Mouse (Mus musculus): ENCODE results near the gene Erc1. TPM values are rescaled to one million over a fixed set of nuclear protein-coding genes. Genes with fewer than 3 reads are reported as not detected.

The Erc1 gene
- total RNA-seq, 2 experiments from 2014 or later = 56.8 to 64.6 TPM

DNA sequence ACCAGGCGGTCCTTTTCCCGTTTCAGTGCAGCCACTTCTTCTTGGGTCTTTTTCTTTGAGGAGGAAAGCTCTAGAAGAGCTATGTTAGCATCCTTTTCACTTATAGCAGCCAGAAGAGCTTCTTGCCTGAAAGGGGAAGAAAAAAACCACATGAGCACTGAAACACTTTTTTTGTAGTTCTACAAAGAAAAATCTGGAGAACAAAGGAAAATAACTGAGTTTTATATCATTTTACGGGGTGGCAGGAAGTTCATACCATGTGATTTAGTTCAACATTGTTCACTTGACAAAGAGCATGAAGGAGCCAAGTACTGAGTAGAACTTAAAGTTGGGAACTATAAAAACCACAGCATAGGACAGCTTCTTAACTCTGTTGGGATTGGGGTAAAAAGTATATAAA lies 217.3 kb downstream of the Erc1 start:
- DNase-seq (ENCODE audit: extremely low spot score in 1 of 2, low spot score in 1 of 2) = no peak

DNA sequence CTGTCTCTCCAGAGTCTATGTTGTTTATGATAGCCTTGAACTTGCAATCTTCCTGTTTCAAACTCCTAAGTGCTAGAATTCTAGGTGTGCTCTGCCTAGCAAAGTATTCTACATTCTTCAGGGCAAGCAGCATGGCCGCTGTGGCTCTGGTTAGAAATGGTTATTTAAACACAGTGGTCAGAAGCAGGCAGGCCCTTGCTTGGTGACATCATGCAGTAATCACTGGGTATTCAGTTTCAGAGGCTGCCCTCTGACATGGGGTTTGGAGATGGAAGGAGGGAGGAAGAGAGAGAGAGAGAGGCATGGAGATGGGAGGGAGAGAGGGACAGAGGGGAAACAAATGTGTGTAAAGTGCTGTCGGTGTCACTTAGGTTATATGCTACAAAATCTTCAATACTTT lies 246.6 kb downstream of the Erc1 start:
- DNase-seq (ENCODE audit: extremely low spot score in 1 of 2, low spot score in 1 of 2) = no peak

- DNase-seq (ENCODE audit: extremely low spot score in 1 of 2, low spot score in 1 of 2) = no peak
Measured at GRCm38 (mm10) chr6:119595440-119595839, 252.5 kb downstream of the Erc1 start.

DNA sequence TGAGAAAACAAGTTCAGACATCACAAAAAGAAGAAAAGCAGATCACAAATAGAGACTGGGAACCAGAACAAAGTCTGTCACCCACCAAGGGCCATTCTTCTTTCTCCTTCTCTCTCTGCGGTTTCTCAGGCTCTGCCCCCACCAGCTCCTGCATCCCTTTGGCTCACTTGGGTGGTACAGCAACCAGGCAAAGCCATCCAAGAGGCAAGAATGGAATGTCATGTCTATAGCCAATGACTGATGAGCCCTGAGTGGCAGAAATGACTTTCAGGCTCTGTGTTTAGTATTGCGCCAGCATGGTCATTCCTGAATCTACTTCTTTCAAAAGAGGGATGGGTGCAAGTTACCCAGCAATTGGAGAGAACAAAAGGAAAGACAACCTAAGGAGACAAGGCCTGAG lies 257.1 kb downstream of the Erc1 start:
- no peak for DNase-seq (ENCODE audit: extremely low spot score in 1 of 2, low spot score in 1 of 2)

GRCm38 (mm10) chr6:119587897-119588296 lies 260.1 kb downstream of the Erc1 start:
- DNase-seq (ENCODE audit: extremely low spot score in 1 of 2, low spot score in 1 of 2) = no peak

- DNase-seq (ENCODE audit: extremely low spot score in 1 of 2, low spot score in 1 of 2) = no peak
Measured at GRCm38 (mm10) chr6:119587454-119587853, 260.5 kb downstream of the Erc1 start.

DNA sequence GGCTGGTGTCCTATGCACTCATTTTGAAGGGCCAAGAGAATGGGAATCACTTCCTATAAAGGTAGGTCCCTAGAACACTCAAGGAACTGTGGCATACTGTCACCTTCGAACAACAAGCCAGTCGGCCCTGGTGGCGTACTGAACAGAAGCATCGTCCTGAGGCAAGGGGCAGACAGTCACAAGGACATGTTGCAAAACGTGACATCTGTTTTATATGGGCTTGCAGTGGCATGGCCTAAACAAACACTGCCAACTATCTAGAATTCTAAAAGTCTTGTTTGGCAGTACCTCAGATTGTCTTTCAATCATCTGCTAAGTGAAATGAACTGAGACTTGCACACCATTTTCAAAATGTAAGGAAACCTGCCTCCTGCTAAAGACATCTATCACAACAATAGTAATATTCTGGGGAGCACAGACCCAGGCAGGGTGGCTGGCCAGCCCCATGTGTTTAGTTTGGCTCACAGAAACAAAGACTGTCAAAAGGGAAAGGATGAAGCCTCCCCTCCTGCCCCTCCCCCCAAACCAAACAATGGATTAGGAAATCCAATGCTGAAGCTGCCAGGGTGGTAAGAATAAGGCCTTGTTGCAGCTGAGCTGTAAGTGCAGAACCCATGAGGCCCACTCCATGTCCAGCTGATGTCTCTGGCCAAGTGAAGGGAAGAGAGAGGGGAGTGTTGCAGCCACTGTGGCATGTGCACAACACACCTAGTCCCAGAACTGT lies 262.2 kb downstream of the Erc1 start:
- DNase-seq (ENCODE audit: extremely low spot score in 1 of 2, low spot score in 1 of 2) = no peak

- no peak for DNase-seq (ENCODE audit: extremely low spot score in 1 of 2, low spot score in 1 of 2)
Measured at GRCm38 (mm10) chr6:119584061-119584460, 263.9 kb downstream of the Erc1 start.

- DNase-seq (ENCODE audit: extremely low spot score in 1 of 2, low spot score in 1 of 2) = no peak
Measured at GRCm38 (mm10) chr6:119583165-119583564, 264.8 kb downstream of the Erc1 start.

GRCm38 (mm10) chr6:119576706-119577105 lies 271.3 kb downstream of the Erc1 start:
- no peak for DNase-seq (ENCODE audit: extremely low spot score in 1 of 2, low spot score in 1 of 2)

- no peak for DNase-seq (ENCODE audit: extremely low spot score in 1 of 2, low spot score in 1 of 2)
Measured at GRCm38 (mm10) chr6:119575331-119575730, 272.6 kb downstream of the Erc1 start.

DNA sequence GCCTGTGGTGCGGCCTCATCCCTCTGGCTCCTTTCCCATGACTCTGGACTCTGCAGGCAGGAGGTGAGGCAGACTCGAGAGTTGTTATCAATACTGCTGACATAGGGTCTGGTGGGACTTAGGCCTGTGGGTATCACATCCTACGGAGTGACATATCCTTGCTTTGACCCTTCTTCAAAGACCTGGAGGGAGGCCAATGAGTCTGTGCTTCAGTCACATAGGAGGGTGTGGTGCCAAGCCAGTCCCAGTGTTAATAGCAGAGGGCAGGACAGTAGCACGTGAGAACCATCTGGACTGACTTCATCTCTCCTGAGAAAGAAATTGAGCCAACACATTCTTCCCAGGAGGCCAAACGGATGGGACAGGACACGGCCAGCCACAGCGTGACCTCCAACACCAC lies 275.7 kb downstream of the Erc1 start:
- DNase-seq (ENCODE audit: extremely low spot score in 1 of 2, low spot score in 1 of 2) = no peak

DNA sequence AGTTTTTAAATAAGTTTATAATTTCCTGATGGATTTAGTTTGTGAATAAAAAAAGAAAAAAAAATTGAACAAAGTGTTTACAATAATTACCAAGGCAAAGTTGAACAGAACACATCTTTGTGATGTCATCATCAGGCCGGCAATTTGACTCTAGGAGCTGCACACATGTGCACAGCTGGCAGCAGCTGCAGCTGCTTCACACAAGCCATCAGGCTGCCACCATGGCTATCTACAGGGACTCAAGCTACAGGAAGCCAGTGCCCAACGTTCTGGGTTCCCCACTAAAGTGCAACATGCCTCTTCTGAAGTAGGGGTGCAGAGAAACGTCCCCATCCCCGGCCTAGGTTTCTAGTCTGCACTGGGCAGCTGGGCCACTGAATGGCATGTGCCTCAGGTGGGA lies 277.2 kb downstream of the Erc1 start:
- no peak for DNase-seq (ENCODE audit: extremely low spot score in 1 of 2, low spot score in 1 of 2)

DNA sequence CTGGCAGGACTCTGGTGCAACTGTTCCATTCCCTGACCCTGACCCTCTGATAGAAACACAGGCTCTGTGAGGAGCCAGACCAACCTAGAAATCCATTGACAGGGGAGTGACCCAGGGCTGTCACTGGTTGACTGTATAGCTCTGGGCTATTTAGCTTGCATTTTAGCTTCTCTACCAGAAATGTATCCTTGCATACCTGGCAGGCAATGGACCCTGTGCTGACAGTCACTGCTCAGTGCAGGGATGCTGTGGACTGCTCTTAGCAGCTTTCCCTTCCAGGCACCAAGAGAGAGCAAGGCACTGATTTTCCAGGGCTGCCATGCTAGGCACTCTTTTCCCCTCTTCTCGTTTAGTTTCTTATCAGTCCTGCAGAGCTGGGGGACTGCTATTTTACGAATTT lies 279.6 kb downstream of the Erc1 start:
- DNase-seq (ENCODE audit: extremely low spot score in 1 of 2, low spot score in 1 of 2) = no peak

- DNase-seq (ENCODE audit: extremely low spot score in 1 of 2, low spot score in 1 of 2) = no peak
Measured at GRCm38 (mm10) chr6:119565451-119566379, 282.3 kb downstream of the Erc1 start.

GRCm38 (mm10) chr6:119562558-119562957 lies 285.4 kb downstream of the Erc1 start:
- no peak for DNase-seq (ENCODE audit: extremely low spot score in 1 of 2, low spot score in 1 of 2)

- DNase-seq (ENCODE audit: extremely low spot score in 1 of 2, low spot score in 1 of 2) = no peak
Measured at GRCm38 (mm10) chr6:119558855-119559254, 289.1 kb downstream of the Erc1 start.

GRCm38 (mm10) chr6:119554439-119554838 lies 293.5 kb downstream of the Erc1 start:
- DNase-seq (ENCODE audit: extremely low spot score in 1 of 2, low spot score in 1 of 2) = no peak

DNA sequence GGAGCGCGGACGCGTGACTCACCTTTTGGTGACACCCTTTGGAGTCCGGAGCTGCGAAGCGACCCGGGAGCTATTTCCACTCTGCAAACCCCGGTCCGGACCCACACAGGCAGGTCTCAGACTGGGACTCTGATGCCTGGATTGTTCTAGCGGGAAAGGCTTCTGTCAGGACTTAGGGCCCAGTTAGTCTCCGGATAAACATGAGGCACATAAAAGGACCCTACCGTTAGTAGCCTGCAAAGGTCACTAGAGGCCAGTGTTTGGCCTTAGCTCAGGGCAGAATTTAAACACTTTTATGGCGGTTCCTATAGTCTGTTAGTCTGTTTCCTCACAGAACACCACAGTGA lies 303.5 kb downstream of the Erc1 start:
- DNase-seq (ENCODE audit: extremely low spot score in 1 of 2, low spot score in 1 of 2) = no peak

DNA sequence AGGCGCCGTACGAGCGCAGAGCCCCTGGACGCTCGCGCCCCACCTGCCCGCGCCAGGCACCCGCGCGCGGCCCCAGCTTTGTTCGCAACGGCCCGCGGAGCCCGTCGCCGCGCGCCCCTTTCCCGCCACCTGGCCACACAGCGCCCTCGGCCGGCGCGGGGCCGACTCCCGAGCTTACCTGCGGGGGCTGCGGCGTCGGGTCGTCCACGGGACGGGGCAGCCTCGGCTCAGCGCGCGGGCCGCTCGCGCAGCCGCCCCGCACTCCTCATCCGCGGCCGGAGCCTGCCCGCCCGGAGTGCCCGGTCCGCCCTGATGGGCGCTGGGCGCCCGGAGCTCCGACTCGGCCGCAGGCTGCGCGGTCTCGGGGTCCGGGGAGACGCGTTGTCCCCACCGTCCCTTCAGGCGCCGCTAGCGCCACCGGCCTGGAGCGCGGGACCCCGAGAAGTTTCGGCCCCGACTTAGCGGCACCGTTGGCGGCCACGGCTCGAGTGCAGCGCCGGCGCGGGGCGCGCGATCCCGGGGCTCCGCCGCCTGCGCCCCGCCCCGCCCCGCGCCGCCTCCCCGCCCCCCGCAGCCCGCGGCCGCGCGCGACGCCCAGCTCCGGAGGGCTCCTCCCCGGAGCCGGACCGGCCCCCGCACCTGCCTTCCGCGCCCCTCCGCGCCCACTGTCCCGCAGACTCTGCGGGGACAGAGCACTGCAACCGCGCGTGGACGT lies 304.0 kb downstream of the Erc1 start, which contains the start of gene Wnt5b:
Wnt5b (minus strand) TSS at position 545 of the 715 bp plus-strand sequence.
- DNase-seq (ENCODE audit: extremely low spot score in 1 of 2, low spot score in 1 of 2) = no peak

- no peak for DNase-seq (ENCODE audit: extremely low spot score in 1 of 2, low spot score in 1 of 2)
Measured at GRCm38 (mm10) chr6:119543456-119543802, 304.5 kb downstream of the Erc1 start.

Measured in layer of hippocampus, postnatal 25 days (tissue).